Mouse (Mus musculus) heart, embryonic 13.5 days (tissue): Measurements from ENCODE around the gene Rps15. TPM values are rescaled to one million over a fixed set of nuclear protein-coding genes. Genes with fewer than 3 reads are reported as not detected.

Experiments used
- ATAC-seq: fragments of 200-750 bp; cut with Nextera tagmentation; 2 replicates; pipeline ENCODE4 v1.8.0; 2017; ENCODE audit warnings: moderate TSS enrichment; ENCODE audit not compliant: insufficient number of reproducible peaks, low FRiP score, low TSS enrichment; ENCODE audit errors: extremely low read depth
- H3K27ac ChIP-seq: fragments of 300-500 bp; sonication (generic); replicated peaks from 2 replicates; pipeline ENCODE4 v1.5.1; 2015; ENCODE audit warnings: moderate library complexity, mild to moderate bottlenecking, inconsistent platforms
- H3K27me3 ChIP-seq: fragments of 300-500 bp; sonication (generic); replicated peaks from 2 replicates; pipeline ENCODE4 v1.6.1; 2015; ENCODE audit warnings: mild to moderate bottlenecking, inconsistent platforms
- H3K36me3 ChIP-seq: fragments of 300-500 bp; sonication (generic); 2 replicates; pipeline ENCODE4 v1.6.1; 2015; ENCODE audit warnings: mild to moderate bottlenecking, inconsistent platforms
- H3K4me1 ChIP-seq: fragments of 300-500 bp; sonication (generic); 2 replicates; pipeline ENCODE4 v1.6.1; 2015; ENCODE audit warnings: inconsistent platforms
- H3K4me2 ChIP-seq: fragments of 300-500 bp; sonication (generic); 2 replicates; pipeline ENCODE4 v1.6.1; 2015; ENCODE audit warnings: inconsistent platforms, mild to moderate bottlenecking, moderate library complexity
- H3K4me3 ChIP-seq: fragments of 300-500 bp; sonication (generic); 2 replicates; pipeline ENCODE4 v1.5.1; 2015; ENCODE audit warnings: moderate library complexity, mild to moderate bottlenecking, inconsistent platforms
- H3K9ac ChIP-seq: fragments of 300-500 bp; sonication (generic); 2 replicates; pipeline ENCODE4 v1.6.1; 2015; ENCODE audit warnings: inconsistent platforms, mild to moderate bottlenecking, moderate library complexity
- H3K9me3 ChIP-seq: fragments of 300-500 bp; sonication (generic); 2 replicates; pipeline ENCODE4 v1.6.1; 2016; ENCODE audit warnings: inconsistent platforms
- WGBS: fragments of 180-500 bp; shearing (Covaris S2); methylation state at CpG from one replicate; pipeline ENCODE4 v1.1.7; 2015; ENCODE audit warnings: mixed read lengths; 5-methylcytosine and 5-hydroxymethylcytosine counted together
- polyA plus RNA-seq: library from polyadenylated mRNA; unstranded; fragments of >200 nt; fragmentation: Nextera tagmentation; extraction: Ambion mirVana; gene quantifications from 2 replicates; pipeline ENCODE4 v1.2.1, GENCODE M21; 2015

The Rps15 gene
- polyA plus RNA-seq, 1 experiment from 2014 or later = 621 TPM

DNA sequence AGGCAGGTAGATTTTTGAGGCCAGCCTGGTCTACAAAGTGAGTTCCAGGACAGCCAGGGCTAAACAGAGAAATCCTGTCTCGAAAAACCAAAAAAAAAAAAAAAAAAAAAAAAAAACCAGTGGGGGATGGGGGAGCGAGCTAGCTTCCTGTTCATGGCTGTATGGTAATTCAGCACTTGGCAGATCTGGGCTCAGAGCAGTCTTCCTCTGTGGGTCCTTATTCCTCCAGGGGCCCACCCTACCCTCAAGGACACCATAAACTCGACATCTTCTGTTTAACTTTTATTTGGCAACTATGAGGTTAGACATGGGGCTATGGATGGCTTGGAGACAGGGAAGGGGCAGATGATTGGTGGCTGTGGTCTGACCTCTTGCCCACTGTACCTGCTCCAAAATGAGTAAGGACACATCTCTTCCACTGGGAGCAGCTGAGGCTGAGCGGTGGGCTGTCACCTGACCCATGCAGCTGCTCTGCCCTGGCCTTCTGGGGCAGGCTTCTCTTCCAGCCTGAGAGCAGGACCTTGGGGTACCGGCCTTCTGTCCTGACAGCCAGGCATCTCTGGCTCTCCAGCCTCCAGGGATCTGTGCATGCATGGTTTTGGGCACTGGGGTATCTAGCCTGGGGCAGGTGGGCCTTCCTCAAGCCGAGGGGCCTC is 28.9 kb downstream of the Rps15 start:
- Histone ChIP-seq H3K27me3 (peaks cover 52% of the 10 kb centered on the region), H3K36me3 (peaks cover 20% of the 10 kb centered on the region), H3K4me2 (peak overlapping the region; percentile 93; the same call in 1 of the 2 replicates), H3K4me3 (no peak overlapping the region), H3K27ac (no peak overlapping the region), H3K9ac (no peak overlapping the region), H3K9me3 (no peaks in the 10 kb centered on the region), H3K4me1 (peaks cover 46% of the 10 kb centered on the region)
- no peak for ATAC-seq
- WGBS = 68% methylated on average over 6 of the region's 6 CpGs

DNA sequence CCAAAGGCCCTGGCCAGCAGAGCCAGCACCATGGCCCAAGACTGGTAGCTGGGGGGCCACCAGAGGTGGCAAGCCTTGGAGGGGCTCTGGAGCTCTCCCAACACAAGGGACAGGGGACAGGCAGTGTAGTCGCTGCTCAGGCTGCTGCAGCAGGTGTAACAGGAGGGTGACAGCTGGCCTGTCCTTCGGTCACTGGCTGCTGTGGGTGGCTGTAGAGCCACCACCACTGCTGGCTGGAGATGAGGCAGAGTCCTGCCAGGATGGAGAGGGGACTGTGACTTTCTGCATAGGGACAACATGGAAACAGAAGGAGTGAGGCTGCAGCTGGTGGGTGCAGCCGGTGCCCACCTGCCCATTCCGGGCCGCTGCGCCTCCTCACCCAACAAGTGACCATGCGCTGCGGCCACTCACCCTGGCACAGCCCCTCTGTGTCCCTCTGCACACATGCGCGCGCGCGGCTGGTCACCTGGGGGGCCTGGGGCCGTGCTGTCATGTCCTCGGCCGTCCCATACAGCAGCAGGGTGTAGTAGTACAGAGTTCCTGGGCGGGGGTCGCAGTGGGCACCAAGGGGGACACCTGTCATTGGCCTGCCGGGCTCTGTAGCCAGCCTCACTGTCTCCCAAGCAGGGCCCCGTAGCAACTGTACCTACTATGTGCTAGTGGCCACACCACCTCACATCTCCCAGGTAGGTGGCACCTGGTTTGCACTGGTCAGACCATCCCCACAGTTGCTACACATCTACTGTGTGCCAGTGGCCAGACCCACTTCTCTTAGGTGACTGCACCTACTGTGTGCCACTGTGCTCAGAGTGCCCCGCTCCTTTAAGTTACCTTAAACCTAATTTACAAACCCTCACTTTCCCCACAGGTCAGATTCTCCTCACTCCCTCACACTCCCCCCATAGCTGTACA is 29.7 kb downstream of the Rps15 start:
- Histone ChIP-seq H3K4me3 (peak overlapping the region; percentile 65; the same call in 1 of the 2 replicates), H3K9ac (no peak overlapping the region), H3K4me1 (peaks cover 38% of the 10 kb centered on the region), H3K27ac (no peak overlapping the region), H3K9me3 (no peaks in the 10 kb centered on the region), H3K36me3 (peaks cover 20% of the 10 kb centered on the region), H3K27me3 (peaks cover 48% of the 10 kb centered on the region), H3K4me2 (peak overlapping the region; percentile 94)
- ATAC-seq = no peak
- WGBS = 87% methylated on average over 21 of the region's 21 CpGs

DNA sequence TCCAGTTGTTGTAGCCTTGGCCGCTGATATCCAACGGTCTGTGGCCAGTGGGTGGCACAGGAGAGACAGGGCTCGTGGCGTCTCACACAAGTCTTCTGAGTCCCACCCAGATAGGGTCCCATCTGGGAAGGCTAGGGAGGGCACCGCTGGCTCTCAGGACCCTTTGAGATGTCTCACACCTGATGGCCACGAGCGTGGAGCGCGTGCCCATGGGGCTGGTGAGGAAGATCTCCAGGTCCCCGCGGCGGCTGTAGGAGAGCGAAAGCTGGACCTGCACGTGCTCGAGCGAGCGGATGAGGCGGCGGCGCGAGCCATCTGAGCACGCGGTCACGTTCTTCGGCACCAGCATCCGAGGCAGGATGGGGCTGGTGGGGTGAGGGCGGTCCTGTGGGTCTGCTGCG is 30.6 kb downstream of the Rps15 start:
- peaks cover 48% of the 10 kb centered on the region for H3K27me3 ChIP-seq
- H3K36me3 ChIP-seq = peaks cover 14% of the 10 kb centered on the region
- ATAC-seq = no peak
- peak overlapping the region; percentile 79 for H3K9ac ChIP-seq
- no peak overlapping the region; the same call in 1 of the 2 replicates for H3K27ac ChIP-seq
- H3K4me3 ChIP-seq = peak overlapping the region; percentile 65
- no peaks in the 10 kb centered on the region for H3K9me3 ChIP-seq
- H3K4me1 ChIP-seq = peaks cover 29% of the 10 kb centered on the region
- WGBS = 4% methylated on average over 28 of the region's 28 CpGs
- peak overlapping the region; percentile 94 for H3K4me2 ChIP-seq

DNA sequence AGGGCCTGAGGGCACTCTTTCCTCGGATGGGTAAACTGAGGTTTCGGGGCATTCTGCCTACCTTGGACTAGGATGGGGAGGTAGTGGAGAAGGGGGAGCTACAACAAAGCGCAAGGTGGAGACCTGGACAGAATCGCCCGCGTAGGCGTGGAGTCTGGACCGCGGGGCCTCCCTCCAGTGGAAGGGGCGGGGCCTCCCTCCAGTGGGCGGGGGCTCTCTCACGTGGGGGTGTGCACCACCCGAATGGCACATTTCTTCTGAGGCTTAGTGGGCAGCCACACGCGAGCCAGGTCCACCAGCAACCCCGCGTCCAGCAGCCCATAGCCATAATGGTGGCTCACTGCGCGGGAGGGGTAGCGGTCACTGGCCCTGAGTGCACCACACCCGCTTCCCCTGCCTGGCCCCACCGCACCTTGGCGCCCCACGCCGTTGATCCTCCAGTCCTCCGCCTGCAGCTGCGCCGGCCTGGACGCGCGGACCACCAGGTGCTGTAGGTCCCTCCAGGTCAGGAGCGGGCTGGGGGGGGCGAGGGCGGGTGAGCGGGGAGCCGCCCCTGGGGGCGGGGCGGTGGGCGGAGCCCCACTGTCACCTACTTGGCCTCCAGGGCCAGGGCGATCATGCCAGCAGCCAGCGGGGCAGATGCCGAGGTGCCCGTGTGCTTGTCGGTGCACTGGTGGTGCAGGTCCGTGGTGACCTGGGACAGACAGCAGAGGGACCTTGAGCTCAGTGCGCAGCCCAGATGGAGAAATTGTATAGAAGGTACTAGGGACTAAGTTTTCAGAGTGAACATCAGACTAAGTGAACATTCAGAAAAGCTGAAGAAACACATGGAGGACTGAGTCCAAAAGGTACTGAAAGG is 31.2 kb downstream of the Rps15 start:
- Histone ChIP-seq H3K36me3 (peaks cover 7% of the 10 kb centered on the region), H3K4me1 (peaks cover 29% of the 10 kb centered on the region), H3K9me3 (no peaks in the 10 kb centered on the region), H3K4me3 (peak overlapping the region; percentile 65), H3K9ac (peak overlapping the region; percentile 79), H3K4me2 (peak overlapping the region; percentile 94), H3K27ac (no peak overlapping the region), H3K27me3 (peaks cover 45% of the 10 kb centered on the region)
- peak; percentile 49 for ATAC-seq
- 1% methylated on average over 43 of the region's 46 CpGs for WGBS

DNA sequence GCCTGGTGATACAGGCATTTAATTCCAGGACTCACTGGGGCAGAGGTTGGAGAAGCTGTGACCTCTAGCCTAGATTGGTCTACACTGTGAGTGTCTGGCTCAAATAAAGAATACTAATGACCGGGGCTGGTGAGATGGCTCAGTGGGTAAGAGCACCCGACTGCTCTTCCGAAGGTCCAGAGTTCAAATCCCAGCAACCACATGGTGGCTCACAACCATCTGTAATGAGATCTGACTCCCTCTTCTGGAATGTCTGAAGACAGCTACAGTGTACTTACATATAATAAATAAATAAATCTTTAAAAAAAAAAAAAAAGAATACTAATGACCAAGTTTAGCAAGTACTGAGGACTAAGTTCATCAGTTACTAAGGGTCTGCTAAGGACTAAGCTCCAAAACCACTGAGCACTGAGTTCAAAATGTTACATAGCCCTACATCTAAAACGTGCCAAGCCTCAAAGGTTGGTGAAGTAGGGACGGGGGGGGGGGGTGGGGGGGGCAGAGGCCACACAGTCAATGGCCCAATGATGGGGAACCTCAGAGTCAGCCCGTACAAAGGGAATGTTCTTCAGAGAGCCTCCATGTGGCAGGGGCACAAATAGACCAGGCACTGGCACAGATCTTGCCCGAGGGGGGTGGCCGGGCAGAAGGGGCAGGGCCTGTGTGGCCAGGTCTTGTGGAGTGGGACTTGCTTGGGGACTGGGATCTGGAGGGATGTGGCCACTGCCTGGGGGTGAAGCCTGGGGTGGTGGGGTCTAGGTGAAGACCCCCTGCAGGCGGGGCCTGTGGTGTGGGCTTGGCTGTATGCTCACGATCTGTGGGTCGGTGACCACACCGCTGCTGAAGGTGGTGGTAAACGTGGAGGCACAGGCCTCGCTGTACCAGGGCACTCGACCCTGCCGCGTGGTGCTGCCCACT is 32.1 kb downstream of the Rps15 start:
- Histone ChIP-seq H3K27ac (no peak overlapping the region), H3K36me3 (no peaks in the 10 kb centered on the region), H3K9me3 (no peaks in the 10 kb centered on the region), H3K4me2 (peak overlapping the region; percentile 94), H3K9ac (peak overlapping the region; percentile 79), H3K4me1 (peaks cover 29% of the 10 kb centered on the region), H3K27me3 (peaks cover 45% of the 10 kb centered on the region), H3K4me3 (peak overlapping the region; percentile 65)
- no peak for ATAC-seq
- 77% methylated on average over 17 of the region's 17 CpGs for whole genome bisulfite sequencing

DNA sequence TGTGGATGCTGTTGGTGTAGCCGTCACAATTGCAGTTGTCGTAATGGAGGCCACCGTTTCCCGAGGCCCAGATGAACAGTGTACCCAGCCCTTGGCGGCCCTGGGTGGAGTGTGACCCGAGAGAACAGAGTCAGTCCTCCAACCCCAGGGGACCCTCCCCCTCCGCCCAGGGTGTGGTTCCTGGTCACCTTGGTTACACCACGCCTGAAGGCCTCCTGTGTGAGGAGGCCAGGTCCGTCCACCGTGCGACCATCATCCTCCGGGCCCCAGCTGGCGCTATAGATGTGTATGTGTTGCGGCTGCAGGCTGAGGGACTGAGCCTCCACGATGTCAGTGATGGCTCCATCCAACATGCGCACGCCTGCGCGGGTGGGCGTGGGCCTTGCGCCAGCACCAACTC is 32.8 kb downstream of the Rps15 start:
- H3K36me3 ChIP-seq = no peaks in the 10 kb centered on the region
- H3K4me1 ChIP-seq = peaks cover 29% of the 10 kb centered on the region
- peaks cover 45% of the 10 kb centered on the region for H3K27me3 ChIP-seq
- H3K9ac ChIP-seq = no peak overlapping the region
- H3K4me3 ChIP-seq = no peak overlapping the region
- WGBS = 77% methylated on average over 21 of the region's 21 CpGs
- ATAC-seq = no peak
- no peak overlapping the region for H3K4me2 ChIP-seq
- H3K27ac ChIP-seq = no peak overlapping the region
- no peaks in the 10 kb centered on the region for H3K9me3 ChIP-seq

DNA sequence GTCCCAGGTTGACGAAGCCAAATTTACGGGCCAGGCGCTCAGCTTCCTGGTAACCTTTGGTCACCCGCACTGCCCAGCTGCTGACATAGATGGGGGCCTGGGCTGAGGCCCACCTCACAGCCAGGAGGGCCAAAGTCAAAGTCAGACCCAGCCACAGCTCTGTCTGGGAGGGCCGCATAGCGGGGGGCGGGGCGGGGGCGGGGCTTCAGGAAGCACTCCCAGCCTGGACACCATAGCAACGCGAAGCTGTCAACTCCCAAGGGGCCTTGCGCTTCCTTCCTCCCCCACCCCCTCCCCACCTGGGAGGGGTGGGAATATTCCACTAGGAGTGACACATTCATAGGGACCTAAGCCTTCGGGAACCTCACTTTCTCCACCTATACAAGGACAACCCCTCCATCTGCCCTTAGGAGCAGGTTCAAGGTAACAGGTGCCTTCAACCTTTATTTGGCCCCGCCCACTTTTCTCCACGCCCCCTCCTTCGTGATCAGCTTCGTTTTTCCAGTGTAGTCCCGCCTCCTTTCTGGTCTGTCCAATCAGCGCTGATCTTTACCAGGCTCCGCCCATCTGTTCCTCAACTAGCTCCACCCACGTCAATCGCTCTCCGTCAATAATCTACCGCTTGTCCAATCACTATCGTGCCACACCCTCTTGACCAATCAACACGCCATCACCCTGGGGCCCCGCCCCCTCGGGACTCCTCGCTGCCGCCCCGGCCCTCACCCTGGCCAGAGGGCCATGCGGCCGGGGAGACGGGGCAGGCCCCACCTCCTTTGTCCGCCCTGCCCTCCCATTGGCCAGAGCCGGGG is 37.2 kb downstream of the Rps15 start, which contains the start of the genes Pcsk4 and Reep6:
Gene Pcsk4, minus strand, starts transcription at position 226 of the 809 bp plus-strand sequence.
Gene Reep6, plus strand, starts transcription at position 681 of the 809 bp plus-strand sequence.
- no peaks in the 10 kb centered on the region for H3K9me3 ChIP-seq
- peaks cover 22% of the 10 kb centered on the region for H3K4me1 ChIP-seq
- H3K9ac ChIP-seq = peak within 1 kb of the TSS; percentile 81
- H3K4me3 ChIP-seq = peak within 1 kb of the TSS; percentile 57
- peak within 1 kb of the TSS; percentile 95 for H3K4me2 ChIP-seq
- H3K27me3 ChIP-seq = peaks cover 70% of the 10 kb centered on the region
- no peak within 1 kb of the TSS for H3K27ac ChIP-seq
- peak; percentile 92 for ATAC-seq
- no peaks in the 10 kb centered on the region for H3K36me3 ChIP-seq
- WGBS = 3% methylated on average over 36 of the region's 36 CpGs

DNA sequence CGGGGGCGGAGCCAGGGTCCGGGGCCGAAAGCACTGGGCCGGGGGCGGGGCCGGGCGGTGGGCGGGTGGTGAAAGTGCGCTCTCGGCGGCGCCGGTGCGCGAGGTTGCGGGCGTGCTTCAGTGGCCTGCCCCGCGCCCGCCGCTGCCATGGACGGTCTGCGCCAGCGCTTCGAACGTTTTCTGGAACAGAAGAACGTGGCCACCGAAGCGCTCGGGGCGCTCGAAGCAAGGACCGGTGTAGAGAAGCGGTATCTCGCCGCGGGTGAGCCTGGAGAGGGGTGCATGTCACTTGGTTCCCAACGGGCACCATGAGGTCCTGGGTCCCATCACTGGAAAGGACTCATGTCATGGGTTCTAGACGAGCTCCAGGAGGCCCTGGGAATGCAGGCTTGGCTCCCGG is 37.8 kb downstream of the Rps15 start:
- Histone ChIP-seq H3K27me3 (peaks cover 66% of the 10 kb centered on the region), H3K4me3 (peak overlapping the region; percentile 57), H3K4me1 (peaks cover 22% of the 10 kb centered on the region), H3K4me2 (peak overlapping the region; percentile 95), H3K9me3 (no peaks in the 10 kb centered on the region), H3K36me3 (no peaks in the 10 kb centered on the region), H3K27ac (no peak overlapping the region), H3K9ac (peak overlapping the region; percentile 81)
- no peak for ATAC-seq
- WGBS = under 1% methylated on average over 29 of the region's 41 CpGs

DNA sequence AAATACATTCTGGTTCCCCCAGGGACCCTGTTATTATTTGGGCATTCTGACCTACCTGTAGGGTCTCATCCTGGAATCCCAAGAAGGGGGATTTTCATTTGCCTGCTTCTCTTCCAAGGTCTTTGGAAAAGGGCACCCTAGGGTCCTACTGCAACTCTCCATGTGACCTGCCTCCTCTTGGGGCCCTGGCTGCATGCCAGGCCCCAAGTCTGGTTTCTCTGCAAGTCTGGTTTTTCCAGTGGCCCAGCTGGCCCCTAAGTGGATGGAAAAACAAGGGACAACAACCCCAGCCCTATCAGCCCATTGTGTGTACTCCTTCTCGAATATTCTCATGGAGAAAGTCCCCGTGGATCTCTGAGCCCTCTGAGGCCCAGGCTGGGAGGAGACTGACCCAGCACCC is 38.6 kb downstream of the Rps15 start:
- no peak for ATAC-seq
- WGBS = 49% methylated on average over 2 of the region's 2 CpGs
- H3K9ac ChIP-seq = peak overlapping the region; percentile 81; the same call in 1 of the 2 replicates
- H3K27me3 ChIP-seq = peaks cover 66% of the 10 kb centered on the region
- no peaks in the 10 kb centered on the region for H3K9me3 ChIP-seq
- H3K4me3 ChIP-seq = peak overlapping the region; percentile 57
- peak overlapping the region; percentile 95 for H3K4me2 ChIP-seq
- no peak overlapping the region for H3K27ac ChIP-seq
- H3K4me1 ChIP-seq = peaks cover 22% of the 10 kb centered on the region
- no peaks in the 10 kb centered on the region for H3K36me3 ChIP-seq
